ENCODE assay signal across 8 mouse cellular contexts in the genomic region with DNA sequence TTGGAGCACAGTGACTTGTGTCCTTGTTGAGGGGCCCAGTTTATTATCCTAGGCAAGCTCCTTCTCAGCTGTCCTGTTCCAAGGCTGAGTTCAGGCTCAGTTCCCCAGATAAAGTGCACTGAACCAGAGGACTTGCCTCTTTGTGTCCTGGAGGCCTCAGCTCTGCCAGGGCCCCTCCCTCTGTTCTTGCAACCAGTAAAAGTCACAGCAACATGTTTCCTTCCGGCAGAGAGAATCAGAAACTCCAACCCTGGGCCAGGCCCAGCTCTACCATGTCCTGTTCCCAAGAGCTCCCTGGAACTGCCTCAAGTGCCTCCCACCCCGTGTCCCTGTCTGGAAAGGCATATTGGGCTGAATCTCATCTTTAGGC. TPM values are rescaled to one million over a fixed set of nuclear protein-coding genes. Genes with fewer than 3 reads are reported as not detected.
DNase-seq lines count a peak whose midpoint lies in the region; ATAC-seq lines count a peak whose summit lies in the region.

No protein-coding gene starts in this region.

- no peak overlapping the region for H3K27ac ChIP-seq in forebrain, embryonic 13.5 days

- H3K4me1 ChIP-seq in forebrain, embryonic 13.5 days = peaks cover 4% of the 10 kb centered on the region; the same call in 1 of the 2 replicates

- peak; percentile 27 for ATAC-seq in megakaryocyte progenitor cell, adult 5-6 weeks (replicated peaks; ENCODE audit: poor library complexity)
- ATAC-seq in forebrain, embryonic 13.5 days = no peak

- H3K9me3 ChIP-seq in forebrain, embryonic 13.5 days (replicated peaks) = no peaks in the 10 kb centered on the region

- H3K36me3 ChIP-seq in forebrain, embryonic 13.5 days (ENCODE audit: poor library complexity, severe bottlenecking) = peaks cover 22% of the 10 kb centered on the region

- H3K4me2 ChIP-seq in forebrain, embryonic 13.5 days = no peak overlapping the region

- WGBS in forebrain, embryonic 13.5 days = 39% methylated on average over 2 of the region's 2 CpGs

- no peak overlapping the region for H3K4me3 ChIP-seq in forebrain, embryonic 13.5 days

- H3K27me3 ChIP-seq in forebrain, embryonic 13.5 days = no peaks in the 10 kb centered on the region

- DNase-seq in right cerebral cortex, adult 18-20 months = peak; percentile 21
- no peak for DNase-seq in right cerebral cortex, postnatal 36 days (ENCODE audit: low spot score in 2 of 2)
- DNase-seq in gastrocnemius, postnatal 25 days = peak; percentile 84
- peak; percentile 77 to 81 for DNase-seq in kidney, adult 8-10 months
- DNase-seq in layer of hippocampus, postnatal 36 days = no peak
- DNase-seq in cerebellum, adult 18-20 months = no peak

- no peak overlapping the region for H3K9ac ChIP-seq in forebrain, embryonic 13.5 days

RNA-seq across cellular contexts. Expression of a gene that starts 14.3 kb away (rescaled TPM):
- 1 to 10 TPM; 1.8 to 4.4 TPM for total RNA-seq in gastrocnemius, postnatal 25 days (2021)
- total RNA-seq in megakaryocyte progenitor cell, adult 5-6 weeks (2015) = 0.59 and 0.61 TPM in 2 replicates
- 0.42 and 0.47 TPM in 2 replicates for total RNA-seq in megakaryocyte progenitor cell, adult 5-6 weeks (2017)
- 1 to 10 TPM; 2.9 to 4.8 TPM for total RNA-seq in layer of hippocampus, postnatal 36 days (2021)
- 0.85 and 1.4 TPM in 2 replicates for polyA plus RNA-seq in forebrain, embryonic 13.5 days (2015; fragmentation: Nextera tagmentation; extraction: Ambion mirVana)

RNA-seq across cellular contexts. Expression of a gene that starts 17.1 kb away (rescaled TPM):
- 1 to 10 TPM; 3.8 to 4.3 TPM for total RNA-seq in gastrocnemius, postnatal 25 days (2021)
- total RNA-seq in megakaryocyte progenitor cell, adult 5-6 weeks (2015) = 1.9 and 2.7 TPM in 2 replicates
- total RNA-seq in megakaryocyte progenitor cell, adult 5-6 weeks (2017) = 4.3 and 8.0 TPM in 2 replicates
- 10 to 100 TPM; 28.6 TPM for total RNA-seq in layer of hippocampus, postnatal 36 days (2021)
- polyA plus RNA-seq in forebrain, embryonic 13.5 days (2015; fragmentation: Nextera tagmentation; extraction: Ambion mirVana) = 23.4 and 23.7 TPM in 2 replicates

RNA-seq across cellular contexts. Expression of a gene that starts 32.5 kb away (rescaled TPM):
- not detected for total RNA-seq in gastrocnemius, postnatal 25 days (2021)
- 11.4 and 20.2 TPM in 2 replicates for total RNA-seq in megakaryocyte progenitor cell, adult 5-6 weeks (2015)
- 8.4 and 26.8 TPM in 2 replicates for total RNA-seq in megakaryocyte progenitor cell, adult 5-6 weeks (2017)
- not detected for total RNA-seq in layer of hippocampus, postnatal 36 days (2021)
- not detected in 2 replicates for polyA plus RNA-seq in forebrain, embryonic 13.5 days (2015; fragmentation: Nextera tagmentation; extraction: Ambion mirVana)

RNA-seq across cellular contexts. Expression of a gene that starts 43.5 kb away (rescaled TPM):
- total RNA-seq in gastrocnemius, postnatal 25 days (2021) = 10 to 100 TPM; 14.8 to 19.8 TPM
- 64.8 and 65.7 TPM in 2 replicates for total RNA-seq in megakaryocyte progenitor cell, adult 5-6 weeks (2015)
- total RNA-seq in megakaryocyte progenitor cell, adult 5-6 weeks (2017) = 35.3 and 40.0 TPM in 2 replicates
- total RNA-seq in layer of hippocampus, postnatal 36 days (2021) = 10 to 100 TPM; 74.8 to 76.3 TPM
- polyA plus RNA-seq in forebrain, embryonic 13.5 days (2015; fragmentation: Nextera tagmentation; extraction: Ambion mirVana) = 61.2 and 66.8 TPM in 2 replicates

RNA-seq across cellular contexts. Expression of a gene that starts 43.6 kb away (rescaled TPM):
- 1 to 10 TPM; 3.1 to 3.2 TPM for total RNA-seq in gastrocnemius, postnatal 25 days (2021)
- total RNA-seq in megakaryocyte progenitor cell, adult 5-6 weeks (2015) = 0.44 and 0.54 TPM in 2 replicates
- 0.67 and 0.95 TPM in 2 replicates for total RNA-seq in megakaryocyte progenitor cell, adult 5-6 weeks (2017)
- 10 to 100 TPM; 10.1 to 12.0 TPM for total RNA-seq in layer of hippocampus, postnatal 36 days (2021)
- polyA plus RNA-seq in forebrain, embryonic 13.5 days (2015; fragmentation: Nextera tagmentation; extraction: Ambion mirVana) = 5.3 and 7.2 TPM in 2 replicates

Comparison
In these comparisons a context has a peak if more than half of its experiments do, and no peak if none do; other contexts are left out.
1. DNase-seq: peak in right cerebral cortex, adult 18-20 months (single experiment), gastrocnemius, postnatal 25 days (single experiment) and kidney, adult 8-10 months (2 of 2); none in right cerebral cortex, postnatal 36 days (0 of 2), layer of hippocampus, postnatal 36 days (0 of 2) and cerebellum, adult 18-20 months (0 of 2).
2. RNA of a gene that starts 32.5 kb away (total RNA-seq): 8.4 to 26.8 TPM in megakaryocyte progenitor cell, adult 5-6 weeks; not detected in layer of hippocampus, postnatal 36 days and not detected in gastrocnemius, postnatal 25 days; every median in the first group is over 4 times any median in the second.